Mouse (Mus musculus): ENCODE measurements around the gene Amh. TPM values are rescaled to one million over a fixed set of nuclear protein-coding genes. Genes with fewer than 3 reads are reported as not detected.
"Not testable (repeated sequence)": the region's sequence is repeated elsewhere in the genome, so short reads cannot be mapped to it uniquely, and the experiment has no call there.

Amh gene
- total RNA-seq, 2 experiments from 2014 or later, result 0.41 to 0.45 TPM

DNA sequence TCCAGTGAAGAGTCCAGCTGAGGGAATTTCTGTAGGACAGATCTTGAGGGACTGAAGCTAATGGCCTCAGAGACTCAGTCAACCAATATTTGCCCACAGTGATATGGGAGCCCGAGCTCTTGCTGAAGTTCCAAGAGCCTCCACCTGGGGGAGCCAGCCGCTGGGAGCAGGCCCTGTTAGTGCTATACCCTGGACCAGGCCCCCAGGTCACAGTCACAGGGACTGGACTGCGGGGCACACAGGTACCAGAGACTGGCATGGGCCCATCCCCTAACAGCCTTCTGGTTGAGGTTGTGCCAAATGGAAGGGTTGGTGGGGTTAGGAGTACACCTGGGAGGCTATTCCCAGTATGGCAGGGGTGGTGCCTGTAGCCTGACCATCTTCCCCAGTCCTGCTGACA lies 882 bp downstream of the Amh start:
- intact Hi-C loops (cut with DNase I), result loop anchor here (5.0 kb wide), 3 partner anchors 59 to 191 kb away; no protein-coding TSS in a partner anchor
- DNase-seq, result peak; percentile 72 to 88

DNA sequence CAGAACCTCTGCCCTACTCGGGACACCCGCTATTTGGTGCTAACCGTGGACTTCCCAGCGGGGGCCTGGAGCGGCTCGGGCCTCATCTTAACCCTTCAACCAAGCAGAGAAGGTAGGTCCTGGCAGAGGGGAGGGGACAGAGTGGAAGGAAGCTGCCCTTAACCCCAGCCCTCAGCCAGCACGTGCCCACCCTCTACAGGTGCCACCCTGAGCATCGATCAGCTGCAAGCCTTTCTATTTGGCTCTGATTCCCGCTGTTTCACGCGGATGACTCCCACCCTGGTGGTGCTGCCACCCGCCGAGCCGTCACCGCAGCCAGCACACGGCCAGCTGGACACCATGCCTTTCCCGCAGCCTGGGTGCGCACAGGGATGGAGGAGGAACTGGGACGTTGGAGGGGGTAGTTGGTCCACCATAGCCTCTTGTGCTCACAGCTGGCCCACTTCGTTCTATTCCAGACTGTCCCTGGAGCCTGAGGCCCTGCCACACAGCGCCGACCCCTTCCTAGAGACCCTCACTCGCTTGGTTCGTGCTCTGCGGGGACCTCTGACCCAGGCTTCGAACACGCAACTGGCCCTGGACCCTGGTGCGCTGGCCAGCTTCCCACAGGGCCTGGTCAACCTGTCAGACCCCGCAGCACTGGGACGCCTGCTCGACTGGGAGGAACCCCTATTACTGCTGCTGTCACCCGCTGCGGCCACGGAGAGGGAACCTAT lies 1.5 kb downstream of the Amh start:
- DNase-seq, result no peak
- intact Hi-C loops (cut with DNase I), result loop anchor here (5.0 kb wide), 3 partner anchors 59 to 191 kb away; no protein-coding TSS in a partner anchor

DNA sequence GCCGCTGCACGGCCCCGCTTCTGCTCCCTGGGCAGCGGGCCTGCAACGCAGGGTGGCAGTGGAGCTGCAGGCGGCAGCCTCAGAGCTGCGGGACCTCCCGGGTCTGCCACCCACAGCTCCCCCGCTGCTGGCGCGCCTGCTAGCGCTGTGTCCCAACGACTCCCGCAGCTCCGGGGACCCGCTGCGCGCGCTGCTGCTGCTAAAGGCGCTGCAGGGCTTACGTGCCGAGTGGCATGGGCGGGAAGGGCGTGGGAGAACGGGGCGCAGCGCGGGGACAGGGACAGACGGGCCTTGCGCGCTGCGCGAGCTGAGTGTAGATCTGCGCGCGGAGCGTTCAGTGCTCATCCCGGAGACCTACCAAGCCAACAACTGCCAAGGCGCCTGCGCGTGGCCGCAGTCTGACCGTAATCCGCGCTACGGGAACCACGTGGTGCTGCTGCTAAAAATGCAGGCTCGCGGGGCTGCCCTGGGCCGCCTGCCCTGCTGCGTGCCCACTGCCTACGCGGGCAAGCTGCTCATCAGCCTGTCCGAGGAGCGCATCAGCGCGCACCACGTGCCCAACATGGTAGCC lies 2.1 kb downstream of the Amh start:
- intact Hi-C loops (cut with DNase I), result loop anchor here (5.0 kb wide), 3 partner anchors 60 to 190 kb away; no protein-coding TSS in a partner anchor
- peak; percentile 81 to 86 for DNase-seq

DNA sequence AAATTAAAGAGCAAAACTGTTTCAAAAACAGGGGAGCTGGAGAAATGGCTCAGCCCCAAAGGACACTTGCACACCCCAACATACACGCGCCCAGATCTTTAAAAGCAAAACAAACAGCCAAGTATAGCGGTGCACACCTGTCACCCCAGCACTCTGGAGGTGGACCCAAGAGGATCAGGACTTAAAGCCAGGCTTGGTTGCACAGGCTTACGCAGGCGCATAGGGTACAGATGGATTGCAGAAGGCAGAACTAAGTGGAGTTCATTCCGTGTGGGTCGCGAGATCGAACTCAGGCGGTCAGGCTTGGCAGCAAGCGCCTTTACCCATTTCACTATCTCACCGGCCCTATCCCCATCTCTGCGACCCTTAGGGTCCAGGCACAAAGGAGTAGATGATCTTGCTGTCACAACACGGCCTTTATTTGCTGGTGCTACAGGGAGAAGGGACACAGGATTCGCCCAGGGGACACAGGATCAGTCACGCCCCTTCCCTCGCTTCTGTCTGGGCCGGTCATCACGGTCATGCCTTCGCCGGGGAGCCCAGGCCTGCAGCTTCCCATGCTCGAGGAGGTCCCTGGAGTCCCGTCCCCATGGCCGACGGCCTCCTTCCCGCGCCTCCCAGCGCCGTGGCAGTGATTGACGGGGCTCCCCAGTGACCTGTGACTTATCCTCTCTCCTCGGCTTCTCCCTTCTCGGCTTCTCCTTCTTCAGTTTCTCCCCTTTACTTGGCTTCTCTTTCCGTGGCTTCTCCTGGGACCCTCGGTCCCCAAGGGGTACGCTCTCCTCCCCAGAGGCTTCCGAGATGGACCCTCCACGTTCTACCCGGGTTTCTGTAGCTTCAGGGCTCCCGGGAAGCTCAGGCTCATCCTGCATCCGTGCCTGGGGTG lies 3.3 kb downstream of the Amh start:
- no peak for DNase-seq
- intact Hi-C loops (cut with DNase I), result loop anchor here (5.0 kb wide), 3 partner anchors 61 to 189 kb away; no protein-coding TSS in a partner anchor

DNA sequence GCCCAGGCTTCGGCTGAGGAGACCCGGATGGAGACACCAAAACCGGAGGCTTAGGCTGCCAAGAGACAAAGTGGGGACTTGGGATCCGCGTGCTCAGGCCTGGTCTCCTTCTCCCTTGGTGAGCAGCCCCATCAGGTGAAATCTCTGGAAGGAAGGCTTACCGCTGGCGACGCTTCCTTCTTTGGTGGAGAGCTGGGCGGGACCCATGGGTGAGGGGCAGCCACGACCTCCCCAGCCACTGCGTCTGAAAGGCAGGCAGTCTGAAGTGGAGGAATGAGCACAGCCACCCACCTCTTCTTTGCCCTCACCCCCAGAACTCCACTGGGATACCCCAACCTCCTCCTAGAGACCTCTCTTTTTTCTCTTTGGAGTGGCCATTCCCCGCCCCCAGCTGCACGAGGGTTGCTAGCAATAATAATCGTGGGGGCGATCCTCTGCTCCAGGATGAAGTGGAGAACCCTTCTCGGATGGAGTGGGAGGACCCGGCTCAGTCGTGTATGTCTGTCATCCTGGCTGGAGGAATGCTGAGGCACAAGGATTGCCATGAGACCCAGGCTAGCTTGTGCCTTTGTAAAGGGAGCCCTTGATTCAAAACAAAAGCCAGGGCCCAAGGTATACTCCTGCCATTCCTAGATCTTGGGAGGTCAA lies 4.1 kb downstream of the Amh start:
- intact Hi-C loops (cut with DNase I), result loop anchor here (5.0 kb wide), 3 partner anchors 62 to 188 kb away; no protein-coding TSS in a partner anchor
- DNase-seq, result no peak

DNA sequence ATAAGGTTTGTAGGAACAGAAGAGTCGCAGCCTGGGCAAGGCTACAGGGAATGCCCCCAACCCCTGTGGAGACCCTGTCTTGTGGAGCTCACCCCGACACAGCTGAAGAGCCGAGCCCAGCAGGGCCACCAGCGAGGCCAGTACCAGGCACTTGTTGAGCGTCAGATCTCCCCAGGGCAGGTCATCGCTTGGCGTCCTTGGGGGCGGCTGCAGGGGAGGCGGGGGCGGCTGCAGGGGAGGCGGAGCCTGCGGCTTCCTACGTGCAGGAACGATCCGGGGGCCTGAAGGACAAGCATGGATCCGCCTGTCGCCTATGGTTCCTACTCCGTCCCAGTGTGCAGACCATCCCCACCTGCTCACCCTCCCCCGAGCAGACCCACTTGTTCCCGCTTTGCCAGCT lies 5.0 kb downstream of the Amh start:
- DNase-seq, result no peak
- intact Hi-C loops (cut with DNase I), result no loop called here

DNA sequence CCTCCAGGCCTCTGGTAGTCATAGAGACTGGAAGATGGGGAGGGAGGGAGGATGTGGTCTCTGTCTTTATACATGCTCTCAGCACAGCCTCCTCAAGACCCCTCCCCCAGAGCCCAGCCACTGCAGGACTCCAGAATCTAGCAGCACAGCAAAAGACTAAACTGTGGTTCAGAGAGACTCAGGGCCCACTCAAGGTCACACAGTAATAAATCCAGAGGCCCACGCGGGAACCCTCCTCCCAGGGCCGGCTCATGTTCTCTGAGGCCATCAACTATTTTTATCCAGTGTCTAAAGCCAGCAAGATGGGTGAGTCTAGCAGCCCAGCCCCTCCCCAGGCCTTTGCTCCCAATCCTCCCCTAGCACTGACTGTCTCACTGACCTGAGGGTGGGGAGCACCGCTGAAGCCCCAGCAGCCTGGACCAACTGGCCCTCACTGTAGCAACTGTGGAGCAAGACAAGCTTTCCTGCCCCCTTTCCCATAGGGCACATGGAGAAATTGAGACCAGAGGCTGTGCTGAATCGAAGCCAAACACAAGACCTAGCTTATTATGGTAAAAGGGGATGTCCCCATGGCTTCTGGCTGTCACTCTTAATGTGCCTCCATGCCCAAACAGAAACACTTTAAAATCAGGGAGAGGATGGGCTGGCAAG lies 7.5 kb downstream of the Amh start:
- intact Hi-C loops (cut with DNase I), result no loop called here
- DNase-seq, result no peak

DNA sequence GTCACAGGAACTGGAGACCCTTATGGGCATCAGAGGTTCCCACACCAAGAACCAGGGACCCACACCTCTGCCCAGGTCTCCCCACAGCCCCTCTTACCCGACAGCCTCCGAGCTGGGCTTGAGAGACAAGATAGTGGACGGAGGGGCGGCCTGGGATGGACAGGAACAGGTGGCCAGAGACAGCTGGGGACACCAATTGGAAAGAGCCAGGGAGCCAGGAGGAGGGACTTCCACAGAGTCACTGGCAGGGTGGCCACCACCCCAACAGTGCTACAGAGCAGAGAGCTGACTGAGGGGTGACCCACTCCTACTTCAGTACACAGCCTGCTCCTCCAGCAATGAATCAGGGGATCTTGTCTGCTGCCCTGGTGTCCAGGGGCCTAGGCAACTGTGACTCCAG lies 8.3 kb downstream of the Amh start, which contains the start of gene Jsrp1:
Gene Jsrp1, minus strand, starts transcription at position 133 of the 400 bp plus-strand sequence.
- intact Hi-C loops (cut with DNase I), result no loop called here
- no peak for DNase-seq

DNA sequence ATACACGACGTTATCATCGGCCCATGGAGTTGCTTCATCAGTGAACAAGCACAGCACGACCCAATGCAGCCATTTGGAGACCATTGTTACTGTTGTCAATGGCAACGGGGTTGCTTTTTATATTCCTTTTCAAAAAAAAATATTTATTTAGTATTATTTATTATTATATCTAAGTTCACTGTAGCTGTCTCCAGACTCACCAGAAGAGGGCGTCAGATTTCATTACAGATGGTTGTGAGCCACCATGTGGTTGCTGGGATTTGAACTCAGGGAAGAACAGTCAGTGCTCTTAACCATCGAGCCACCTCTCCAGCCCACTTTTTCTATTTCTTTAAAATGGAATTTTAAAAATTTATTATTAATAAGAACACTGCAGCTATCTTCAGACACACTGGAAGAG lies 9.8 kb downstream of the Amh start:
- intact Hi-C loops (cut with DNase I), result no loop called here
- DNase-seq, result no peak

DNA sequence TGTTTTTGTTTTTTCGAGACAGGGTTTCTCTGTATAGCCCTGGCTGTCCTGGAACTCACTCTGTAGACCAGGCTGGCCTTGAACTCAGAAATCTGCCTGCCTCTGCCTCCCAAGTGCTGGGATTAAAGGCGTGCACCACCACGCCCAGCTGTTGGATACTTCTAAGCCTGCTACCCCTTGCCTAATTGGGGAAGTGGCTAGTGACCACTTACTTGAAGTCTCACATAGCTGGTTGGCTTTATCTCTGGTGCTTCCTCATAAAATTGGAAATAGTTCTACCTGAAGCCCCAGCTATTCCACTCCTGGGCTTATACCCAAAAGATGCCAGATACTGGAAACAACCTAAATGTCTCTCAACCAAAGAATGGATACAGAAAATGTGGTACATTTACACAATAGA lies 11.3 kb downstream of the Amh start:
- DNase-seq, result not testable (repeated sequence)
- intact Hi-C loops (cut with DNase I), result loop anchor here (2.0 kb wide), 1 partner anchor 68 kb away; no protein-coding TSS in a partner anchor

DNA sequence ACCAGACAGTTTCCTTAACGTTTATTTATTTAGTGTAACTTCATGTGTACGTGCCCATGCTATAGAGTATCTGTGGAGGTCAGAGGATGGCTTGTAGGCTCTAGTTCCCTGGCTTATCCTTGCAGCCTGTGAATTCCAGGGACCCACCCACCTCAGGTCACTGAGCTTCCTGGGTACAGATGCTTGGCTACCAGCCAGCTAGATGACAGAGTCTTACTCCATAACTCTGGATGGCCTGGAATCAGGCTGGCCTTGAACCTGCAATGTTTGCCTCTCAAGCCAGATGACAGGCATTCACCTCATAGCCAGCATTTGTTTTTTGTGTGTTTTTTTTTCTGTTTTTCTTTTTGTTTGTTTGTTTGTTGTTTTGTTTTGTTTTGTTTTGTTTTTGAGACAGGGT lies 12.1 kb downstream of the Amh start:
- DNase-seq, result no peak
- intact Hi-C loops (cut with DNase I), result loop anchor here (2.0 kb wide), 1 partner anchor 68 kb away; no protein-coding TSS in a partner anchor

DNA sequence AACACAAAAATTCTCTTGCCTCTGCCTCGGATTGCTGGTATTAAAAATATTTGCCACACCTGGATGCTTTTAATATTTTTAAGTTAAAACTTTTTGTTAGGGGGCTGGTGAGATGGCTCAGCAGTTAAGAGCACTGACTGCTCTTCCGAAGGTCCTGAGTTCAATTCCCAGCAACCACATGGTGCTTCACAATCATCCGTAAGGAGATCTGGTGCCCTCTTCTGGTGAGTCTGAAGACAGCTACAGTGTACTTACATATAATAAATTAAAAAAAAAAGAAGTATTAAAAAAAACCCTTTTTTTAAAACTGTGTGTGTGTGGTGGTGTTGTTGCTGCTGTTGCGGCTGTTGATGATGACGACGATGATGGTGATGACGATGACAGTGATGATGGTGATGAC lies 12.9 kb downstream of the Amh start:
- not testable (repeated sequence) for DNase-seq
- intact Hi-C loops (cut with DNase I), result loop anchor here (2.0 kb wide), 1 partner anchor 69 kb away; no protein-coding TSS in a partner anchor

DNA sequence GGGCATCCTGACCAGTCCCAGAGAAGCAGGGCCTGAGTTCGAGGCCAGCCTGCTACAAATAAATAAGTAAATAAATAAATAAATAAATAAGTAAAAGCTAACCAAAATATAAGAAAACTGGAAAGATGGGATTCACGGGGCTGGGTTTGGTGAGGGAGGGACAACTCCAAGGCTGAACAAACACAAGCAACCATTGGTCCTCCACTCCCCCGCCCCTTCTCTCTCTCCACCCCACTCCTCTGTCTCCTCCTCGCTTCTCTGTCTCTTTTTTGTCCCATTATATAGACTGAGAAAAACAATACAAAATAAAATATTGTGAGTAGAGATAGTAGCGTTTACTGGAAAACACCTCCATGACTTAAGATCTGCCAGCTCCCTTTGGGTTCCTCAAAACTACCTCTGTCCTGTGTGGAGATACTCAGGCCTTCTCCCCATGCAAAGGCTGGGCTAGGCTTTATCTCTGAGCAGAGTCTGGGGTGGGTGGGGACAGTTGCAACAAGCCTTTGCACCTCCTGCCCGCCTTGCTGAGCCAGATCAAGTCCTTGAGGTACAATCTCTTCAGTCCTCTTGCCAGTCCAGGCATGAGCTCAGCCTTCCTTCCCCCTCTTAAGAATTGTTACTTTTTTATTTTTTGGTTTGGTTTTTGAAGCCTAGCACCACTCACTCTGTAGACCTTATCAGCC lies 13.7 kb downstream of the Amh start:
- DNase-seq, result no peak
- intact Hi-C loops (cut with DNase I), result no loop called here

DNA sequence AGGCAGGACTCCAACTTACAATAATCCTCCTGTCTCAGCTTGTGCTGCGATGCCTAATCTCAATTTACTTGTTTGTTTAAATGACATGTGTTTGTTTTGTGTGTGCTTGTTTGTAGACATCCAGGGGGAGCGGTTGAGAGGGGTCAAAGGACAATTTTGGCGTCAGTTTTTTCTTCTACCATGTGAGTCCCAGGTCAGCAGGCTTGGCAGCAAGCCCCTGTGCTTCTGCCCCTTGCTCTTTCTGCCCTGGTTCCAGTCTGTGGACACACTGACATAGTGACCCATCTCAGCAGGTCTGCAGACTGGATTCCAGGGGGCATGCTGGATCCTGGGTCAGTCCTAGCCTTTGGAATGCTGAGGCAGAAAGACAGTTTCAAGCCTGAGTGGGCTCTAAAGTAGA lies 14.4 kb downstream of the Amh start:
- DNase-seq, result no peak
- intact Hi-C loops (cut with DNase I), result no loop called here

DNA sequence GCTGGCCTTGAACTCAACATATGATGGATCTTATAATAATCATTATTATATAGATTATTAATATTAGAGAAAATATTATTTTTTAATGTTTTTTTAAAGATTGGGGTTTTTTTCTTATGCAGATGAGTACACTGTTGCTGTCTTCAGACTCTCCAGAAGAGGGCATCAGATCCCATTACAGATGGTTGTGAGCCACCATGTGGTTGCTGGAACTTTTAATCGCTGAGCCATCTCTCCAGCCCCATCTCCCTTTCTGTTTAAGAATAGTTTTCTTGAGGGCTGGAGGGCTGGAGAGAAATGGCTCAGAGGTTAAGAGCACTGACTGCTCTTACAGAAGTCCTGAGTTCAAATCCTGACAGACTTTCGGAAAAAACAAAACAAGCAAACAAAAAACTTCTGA lies 16.9 kb downstream of the Amh start:
- no peak for DNase-seq
- intact Hi-C loops (cut with DNase I), result loop anchor here (5.0 kb wide), 1 partner anchor 175 kb away; no protein-coding TSS in a partner anchor

DNA sequence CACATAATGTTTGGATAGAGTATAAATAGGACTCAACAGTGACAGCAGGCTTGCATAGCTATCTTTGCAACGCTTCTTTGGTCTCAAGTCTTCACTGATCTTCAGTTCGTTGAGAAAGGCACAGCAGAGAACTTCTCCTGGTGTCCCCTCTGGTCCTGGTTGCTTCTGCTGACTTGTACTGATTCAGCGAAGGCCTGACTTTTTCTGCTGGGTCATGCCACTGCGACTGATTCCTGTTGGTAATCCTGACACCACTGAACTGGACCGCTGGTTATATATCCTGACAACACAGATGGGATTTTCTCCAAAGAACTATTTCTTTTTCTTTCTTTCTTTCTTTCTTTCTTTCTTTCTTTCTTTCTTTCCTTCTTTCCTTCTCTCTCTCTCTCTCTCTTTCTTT lies 17.5 kb downstream of the Amh start:
- intact Hi-C loops (cut with DNase I), result loop anchor here (5.0 kb wide), 1 partner anchor 175 kb away; no protein-coding TSS in a partner anchor
- no peak for DNase-seq

DNA sequence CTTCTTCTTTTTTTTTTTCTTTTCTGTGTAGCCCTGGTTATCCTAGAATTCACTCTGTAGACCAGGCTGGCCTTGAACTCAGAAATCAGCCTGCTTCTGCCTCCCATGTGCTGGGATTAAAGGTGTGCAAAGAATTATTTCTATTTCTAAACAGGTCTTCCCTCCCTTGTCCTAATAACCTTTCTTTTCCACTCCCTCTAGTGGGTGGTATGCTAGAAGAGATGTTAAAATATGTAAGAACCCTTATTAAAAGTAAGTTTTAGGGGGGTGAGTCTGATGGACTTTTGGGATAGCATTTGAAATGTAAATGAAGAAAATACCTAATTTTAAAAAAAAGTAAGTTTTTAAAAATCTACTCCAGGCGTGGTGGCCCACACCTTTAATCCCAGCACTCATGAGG lies 18.3 kb downstream of the Amh start:
- intact Hi-C loops (cut with DNase I), result loop anchor here (5.0 kb wide), 1 partner anchor 174 kb away; no protein-coding TSS in a partner anchor
- DNase-seq, result no peak

DNA sequence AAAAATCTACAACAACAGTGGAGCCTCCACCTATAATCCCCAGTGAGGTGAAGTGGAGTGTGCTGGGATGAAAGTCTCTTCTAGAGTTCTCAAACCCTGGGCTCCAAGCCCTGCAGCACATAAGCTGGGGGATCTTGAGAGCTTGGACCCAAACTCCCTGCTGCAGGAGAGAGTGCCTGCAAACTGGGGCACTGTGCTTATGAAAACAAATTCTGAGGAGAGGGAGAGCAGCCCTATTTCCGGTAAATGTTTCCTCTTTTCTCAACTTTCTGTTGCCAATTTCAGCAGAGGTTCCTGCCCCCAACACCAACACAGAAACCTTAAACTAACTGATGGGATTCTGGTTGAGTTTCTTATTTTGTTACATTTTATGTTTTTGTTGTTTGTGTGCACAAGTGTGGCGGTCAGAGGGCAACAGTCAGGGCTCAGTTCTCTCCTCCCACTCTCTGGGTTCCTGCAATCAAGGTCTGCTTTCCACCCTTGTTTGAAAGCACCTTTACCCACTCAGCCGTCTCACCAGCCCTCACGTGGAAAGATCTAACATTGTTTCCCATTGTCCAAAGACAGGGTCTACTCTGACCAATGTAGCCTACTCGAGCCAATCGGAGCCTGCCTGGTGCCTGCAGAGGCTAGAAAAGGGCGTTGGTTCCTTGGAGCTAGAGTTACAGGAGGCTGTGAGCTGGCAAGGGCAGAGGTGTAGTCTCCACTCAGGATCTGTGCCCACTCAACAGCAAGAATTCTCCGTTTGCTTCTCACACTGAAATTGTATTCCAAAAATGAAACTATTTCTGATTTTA lies 19.0 kb downstream of the Amh start:
- no peak for DNase-seq
- intact Hi-C loops (cut with DNase I), result loop anchor here (1.0 to 5.0 kb wide), 2 partner anchors 52 to 173 kb away; no protein-coding TSS in a partner anchor

Data from heart, postnatal 10 days (tissue).